Mouse (Mus musculus): ENCODE results near the gene Mta3.

GRCm38 (mm10) chr17:83657375-83657774 lies 48.6 kb upstream of the Mta3 start:
- TF ChIP-seq ZC3H11A (IDR thresholded peaks at IDR 0.05; ENCODE audit: borderline replicate concordance, low read depth, low read length) (no peak), CHD2 (IDR thresholded peaks at IDR 0.05; ENCODE audit: low read depth, low read length) (no peak)
